Mouse (Mus musculus) thymus, adult 2 months (tissue): ENCODE data around the gene Atp6ap2. TPM values are rescaled to one million over a fixed set of nuclear protein-coding genes. Genes with fewer than 3 reads are reported as not detected.

Experiments used
- DNase-seq: peaks from one replicate; pipeline ENCODE4 v3.0.0; 2021
- H3K27ac ChIP-seq: fragments of 200-500 bp; 2 replicates; pipeline ENCODE4 v1.5.1; 2012; ENCODE audit warnings: low read length, control low read depth; ENCODE audit not compliant: control insufficient read depth, insufficient read depth
- H3K27me3 ChIP-seq: fragments of 200-500 bp; 2 replicates; pipeline ENCODE4 v1.6.1; 2012; ENCODE audit warnings: mild to moderate bottlenecking, low read length, moderate library complexity, mixed read lengths; ENCODE audit not compliant: control insufficient read depth, insufficient read depth
- H3K36me3 ChIP-seq: fragments of 200-500 bp; 2 replicates; pipeline ENCODE4 v1.6.1; 2012; ENCODE audit warnings: mild to moderate bottlenecking, low read length, moderate library complexity; ENCODE audit not compliant: control insufficient read depth, insufficient read depth
- H3K4me1 ChIP-seq: fragments of 200-500 bp; replicated peaks from 2 replicates; pipeline ENCODE4 v1.6.1; 2012; ENCODE audit warnings: low read length; ENCODE audit not compliant: control insufficient read depth, insufficient read depth
- H3K4me3 ChIP-seq: fragments of 200-500 bp; 2 replicates; pipeline ENCODE4 v1.5.1; 2012; ENCODE audit warnings: mild to moderate bottlenecking, low read length, control low read depth, moderate library complexity; ENCODE audit not compliant: control insufficient read depth, insufficient read depth
- CTCF ChIP-seq: fragments of 200-500 bp; IDR thresholded peaks from 2 replicates; pipeline ENCODE4 v1.5.1; 2012; ENCODE audit warnings: mild to moderate bottlenecking, control low read depth, low read length, moderate library complexity, borderline replicate concordance; ENCODE audit not compliant: control insufficient read depth, poor library complexity, insufficient read depth; ENCODE audit errors: extremely low read depth
- POLR2A ChIP-seq: fragments of 200-500 bp; IDR thresholded peaks from 2 replicates; pipeline ENCODE4 v1.6.1; 2012; ENCODE audit warnings: mild to moderate bottlenecking, low read length, control low read depth, moderate library complexity; ENCODE audit not compliant: control insufficient read depth, poor library complexity, insufficient read depth; ENCODE audit errors: extremely low read depth
- WGBS: fragments of 180-500 bp; shearing (Covaris S2); methylation state at CpG from one replicate; pipeline ENCODE4 v1.1.7; 2018; 5-methylcytosine and 5-hydroxymethylcytosine counted together
- polyA plus RNA-seq: library from polyadenylated mRNA; depleted of rRNA; stranded (reverse); fragments of >200 nt; gene quantifications from 2 replicates; pipeline ENCODE4 v1.2.3, GENCODE M21; 2012; rRNA removed

The Atp6ap2 gene
- polyA plus RNA-seq, result 24.5 and 25.2 TPM in 2 replicates

DNA sequence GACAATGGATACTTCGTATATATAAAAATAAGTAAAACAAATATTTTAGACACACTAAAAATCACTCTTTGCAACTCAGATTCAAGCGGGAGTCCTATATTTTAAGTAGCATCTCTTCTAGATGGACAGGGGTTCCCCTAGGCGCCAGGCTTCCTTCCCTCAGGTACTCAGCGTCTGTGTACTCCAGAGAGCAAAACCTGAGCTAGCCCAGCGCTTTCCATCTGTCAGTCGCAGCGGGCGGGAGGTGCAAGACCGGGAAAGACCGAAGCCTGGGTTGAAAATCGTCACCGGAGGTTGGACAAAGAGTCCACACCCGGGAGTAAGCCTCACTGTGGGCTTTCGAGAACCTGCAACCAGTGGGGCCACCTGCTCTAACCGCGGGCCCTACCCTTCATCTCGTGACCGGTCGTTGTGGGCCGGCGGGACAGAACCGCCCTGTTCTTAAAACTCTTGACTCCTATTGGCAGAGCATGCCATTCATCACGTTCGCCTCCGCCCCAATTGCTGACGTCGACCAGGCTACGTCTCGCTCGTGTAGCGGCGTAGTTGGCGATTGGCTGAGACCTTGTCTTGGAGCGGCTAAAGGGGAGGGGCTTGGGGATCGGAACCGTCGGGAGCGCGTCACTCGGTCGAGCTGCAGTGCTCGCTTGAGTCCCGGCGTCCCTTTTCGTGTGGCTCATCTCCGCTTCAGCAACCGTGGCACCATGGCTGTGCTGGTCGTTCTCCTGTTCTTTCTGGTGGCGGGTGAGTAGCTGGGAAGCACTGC, at the start of gene Atp6ap2:
Gene Atp6ap2 (plus strand): TSS at position 610 of the 766 bp plus-strand sequence.
- peak; percentile 88 for DNase-seq
- peak within 1 kb of the TSS; percentile 77 for H3K4me3 ChIP-seq
- WGBS, result under 1% methylated on average over 49 of the region's 49 CpGs

DNA sequence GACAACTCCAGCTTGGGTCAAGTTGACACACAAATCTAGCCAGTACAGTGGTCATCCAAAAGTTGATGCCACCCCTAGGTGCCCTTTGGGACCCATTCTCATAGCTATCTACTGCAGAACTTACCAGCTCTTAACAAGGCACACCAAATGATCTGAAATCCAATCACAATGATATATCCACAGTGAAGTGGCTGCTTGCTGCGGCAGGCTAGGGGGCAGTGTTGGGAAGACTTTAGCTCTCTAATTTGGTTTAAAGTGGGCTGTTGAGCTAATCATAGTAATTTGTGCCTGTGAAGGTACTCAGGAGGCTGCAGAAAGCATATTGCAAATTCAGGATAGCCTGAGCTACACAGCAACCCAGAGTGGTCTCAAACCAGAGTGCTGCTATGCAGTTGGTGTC, 43.2 kb upstream of the Atp6ap2 start:
- Histone ChIP-seq H3K4me1 (no peaks in the 10 kb centered on the region), H3K36me3 (no peaks in the 10 kb centered on the region), H3K27ac (no peak overlapping the region), H3K4me3 (no peak overlapping the region), H3K27me3 (no peaks in the 10 kb centered on the region)
- 100% methylated on average over 1 of the region's 1 CpGs for WGBS
- no peak for DNase-seq
- TF ChIP-seq CTCF (no peak), POLR2A (no peak)

More for the DNA sequence above, at the start of gene Atp6ap2:
- Histone ChIP-seq H3K27ac (peak within 1 kb of the TSS; percentile 30; the same call in 1 of the 2 replicates), H3K36me3 (no peaks in the 10 kb centered on the region), H3K4me1 (peaks cover 32% of the 10 kb centered on the region), H3K27me3 (no peaks in the 10 kb centered on the region)
- TF ChIP-seq CTCF (0 out of 2 replicates have a peak, but pooled peaks have one; percentile 7), POLR2A (peak; percentile 77)

DNA sequence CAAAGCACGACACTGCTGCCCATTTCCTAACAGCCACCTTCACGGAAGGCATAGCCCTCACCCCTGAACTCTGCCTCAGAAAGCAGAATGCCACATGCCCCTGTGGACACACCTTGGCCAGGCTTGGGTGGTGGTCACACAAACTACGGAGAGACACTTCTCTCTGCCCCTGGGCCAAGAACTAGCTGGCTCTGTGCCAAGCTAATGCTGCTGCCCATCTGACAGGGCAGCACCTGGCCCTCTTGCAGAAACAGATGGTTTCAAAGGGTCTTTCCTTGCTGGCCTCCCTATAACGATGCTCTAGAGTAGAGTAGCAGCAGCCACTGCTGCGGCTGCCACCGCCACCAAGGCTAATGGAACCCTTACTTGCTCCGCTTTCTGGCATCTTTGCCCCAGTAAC, 30.5 kb upstream of the Atp6ap2 start:
- no peak overlapping the region for H3K27ac ChIP-seq
- DNase-seq, result no peak
- no peaks in the 10 kb centered on the region for H3K4me1 ChIP-seq
- no peaks in the 10 kb centered on the region for H3K36me3 ChIP-seq
- WGBS, result 92% methylated on average over 7 of the region's 7 CpGs
- no peak overlapping the region for H3K4me3 ChIP-seq
- no peak for TF ChIP-seq POLR2A
- TF ChIP-seq CTCF, result no peak
- no peaks in the 10 kb centered on the region for H3K27me3 ChIP-seq

DNA sequence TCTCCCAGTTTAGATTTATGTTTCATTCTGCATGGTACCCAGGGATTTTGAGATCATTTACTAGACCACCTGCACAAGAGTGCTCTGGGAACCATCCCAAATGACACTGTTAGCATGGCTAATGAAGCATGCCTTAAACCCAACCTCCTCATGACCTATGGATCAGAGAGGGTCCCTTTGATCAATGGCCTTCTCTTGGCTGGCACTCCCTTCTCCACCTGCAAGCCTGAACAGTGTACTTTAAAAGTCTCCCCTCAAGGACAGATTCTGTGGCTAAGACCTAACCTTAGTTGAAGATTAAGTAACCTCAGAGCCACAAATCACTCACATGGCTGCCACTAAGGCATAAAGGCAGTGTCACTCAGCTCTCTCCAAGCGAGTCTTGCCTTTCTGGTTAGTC, 16.2 kb upstream of the Atp6ap2 start:
- Histone ChIP-seq H3K27ac (no peak overlapping the region), H3K36me3 (no peaks in the 10 kb centered on the region), H3K4me1 (peaks cover 7% of the 10 kb centered on the region; the same call in 1 of the 2 replicates), H3K4me3 (no peak overlapping the region), H3K27me3 (no peaks in the 10 kb centered on the region)
- no peak for DNase-seq
- 80% methylated on average over 1 of the region's 1 CpGs for WGBS
- TF ChIP-seq CTCF (no peak), POLR2A (no peak)

DNA sequence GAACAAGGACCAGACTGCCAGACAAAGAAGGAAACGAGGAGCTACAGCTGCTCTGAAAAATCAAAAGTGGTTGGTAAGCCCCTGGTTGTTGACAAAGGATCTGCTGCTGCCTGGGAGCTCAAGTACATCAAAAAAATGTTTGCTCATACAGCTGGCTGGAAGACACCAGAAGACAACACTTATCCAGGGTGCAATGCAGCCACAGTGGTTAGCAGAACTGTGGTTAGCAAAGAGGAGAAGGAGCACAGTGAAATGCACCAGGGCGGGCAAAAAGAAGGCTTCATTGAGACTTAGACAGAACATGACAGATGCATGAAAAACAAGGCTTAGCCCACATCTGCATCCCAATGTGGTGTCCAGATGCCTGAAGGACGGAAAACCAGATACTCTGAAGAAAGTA, 9.7 kb upstream of the Atp6ap2 start:
- H3K4me3 ChIP-seq, result no peak overlapping the region
- no peaks in the 10 kb centered on the region for H3K36me3 ChIP-seq
- H3K27me3 ChIP-seq, result no peaks in the 10 kb centered on the region
- peak; percentile 45 for DNase-seq
- H3K4me1 ChIP-seq, result peaks cover 31% of the 10 kb centered on the region
- WGBS, result 11% methylated on average over 3 of the region's 3 CpGs
- H3K27ac ChIP-seq, result peak overlapping the region; percentile 48; the same call in 1 of the 2 replicates
- TF ChIP-seq CTCF, result no peak
- TF ChIP-seq POLR2A, result no peak

DNA sequence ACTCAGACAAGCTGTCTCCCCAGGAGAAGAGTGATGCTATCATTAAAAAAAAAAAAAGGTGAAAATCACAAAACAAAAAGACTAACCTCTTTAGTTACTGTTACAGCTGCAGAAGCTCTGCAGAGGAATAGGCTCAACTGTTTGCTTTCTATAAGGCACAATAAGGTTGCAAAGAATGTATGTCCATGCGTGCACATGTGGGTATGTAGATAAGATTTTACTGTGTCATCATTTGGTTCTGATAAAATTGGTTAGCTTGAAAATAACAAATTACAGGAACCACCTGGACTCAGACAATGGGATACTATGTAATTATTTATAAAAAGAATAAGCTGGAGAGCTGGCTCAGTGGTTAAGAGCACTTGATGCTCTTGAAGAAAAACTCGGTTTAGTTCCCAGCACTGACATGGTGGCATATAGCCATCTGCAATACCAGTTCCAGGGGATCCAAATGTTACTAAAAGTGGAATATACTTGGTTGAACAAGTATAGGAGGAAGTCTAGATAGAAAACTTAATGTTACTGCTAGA, 9.2 kb upstream of the Atp6ap2 start:
- H3K4me3 ChIP-seq, result no peak overlapping the region
- no peaks in the 10 kb centered on the region for H3K27me3 ChIP-seq
- 33% methylated on average over 2 of the region's 2 CpGs for WGBS
- TF ChIP-seq CTCF (no peak), POLR2A (no peak)
- no peak for DNase-seq
- no peaks in the 10 kb centered on the region for H3K36me3 ChIP-seq
- peaks cover 34% of the 10 kb centered on the region for H3K4me1 ChIP-seq
- H3K27ac ChIP-seq, result peak overlapping the region; percentile 48; the same call in 1 of the 2 replicates
